Mouse (Mus musculus) T-cell, adult 66 days (primary cell): ENCODE data around the gene Parp14. TPM values are rescaled to one million over a fixed set of nuclear protein-coding genes. Genes with fewer than 3 reads are reported as not detected.

Experiments
- total RNA-seq, 2 experiments: library from RNA; stranded (reverse); gene quantifications; 3 replicates in 1 of 2; 4 replicates in 1 of 2; pipeline ENCODE4 v1.2.4; 2023

The Parp14 gene
- 10 to 100 TPM; 61.0 to 78.7 TPM for total RNA-seq

DNA sequence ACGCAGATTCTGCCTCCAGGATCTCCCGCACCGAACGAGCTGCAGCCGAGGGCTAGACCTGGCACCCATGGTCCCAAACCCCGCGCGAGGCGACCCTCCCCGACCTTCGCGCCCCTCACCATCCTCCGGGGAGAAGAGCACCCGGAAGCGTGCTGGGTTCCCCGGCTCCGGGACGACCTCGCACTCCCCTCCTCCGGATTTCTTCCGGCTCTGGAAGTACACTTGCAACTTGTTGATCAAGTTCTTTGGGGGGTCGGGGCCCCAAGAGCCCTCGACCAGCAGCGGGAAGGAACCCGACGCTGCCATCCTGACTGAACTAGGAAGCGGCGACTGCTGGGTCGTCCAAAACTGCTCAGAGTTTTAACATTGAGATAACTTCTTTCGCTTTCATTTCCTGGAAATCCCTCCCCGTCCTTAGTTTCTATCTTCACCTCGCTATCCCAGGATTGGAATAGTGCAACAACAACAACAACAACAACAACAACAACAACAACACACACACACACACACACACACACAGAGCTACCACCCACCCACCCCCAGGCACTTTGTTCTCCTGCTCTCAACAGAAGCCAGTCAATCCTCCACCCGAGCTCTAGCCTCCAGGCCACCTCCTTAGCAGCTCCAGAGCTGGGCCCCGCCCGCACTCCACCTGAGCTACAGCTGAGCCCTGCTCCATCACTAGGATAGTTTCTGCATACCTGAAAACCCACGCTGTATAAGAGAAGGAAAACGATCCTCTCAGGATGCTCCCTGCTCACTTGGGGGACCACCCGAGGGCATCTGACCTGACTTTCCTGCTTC, at the start of gene Parp14:
Gene Parp14, minus strand, starts transcription at position 497 of the 804 bp plus-strand sequence.

Other genes starting within 250 kb of the Parp14 start
- gene Dirc2, start 102.2 kb downstream of the Parp14 start, total RNA-seq, result 10 to 100 TPM; 42.5 TPM
- 10 to 100 TPM; 20.4 to 20.7 TPM for gene Hspbap1, start 101.2 kb downstream of the Parp14 start, total RNA-seq
- 10 to 100 TPM; 57.1 to 69.5 TPM for gene Parp9, start 66.9 kb upstream of the Parp14 start, total RNA-seq
- gene Dtx3l, start 67.6 kb upstream of the Parp14 start, total RNA-seq, result 10 to 100 TPM; 58.0 to 67.3 TPM
- gene Kpna1, start 107.2 kb upstream of the Parp14 start, total RNA-seq, result 10 to 100 TPM; 74.8 to 81.7 TPM
- 10 to 100 TPM; 11.3 to 13.3 TPM for gene Wdr5b, start 169.6 kb upstream of the Parp14 start, total RNA-seq
- 10 to 100 TPM; 47.8 to 49.0 TPM for gene Fam162a, start 200.1 kb upstream of the Parp14 start, total RNA-seq
- gene Ccdc58, start 200.1 kb upstream of the Parp14 start, total RNA-seq, result 10 to 100 TPM; 38.1 to 43.4 TPM